Mouse (Mus musculus) CH12.LX (cell line): ENCODE measurements around the gene Tmem189. TPM values are rescaled to one million over a fixed set of nuclear protein-coding genes. Genes with fewer than 3 reads are reported as not detected.

Experiments used
- DNase-seq: peaks from one replicate; pipeline ENCODE4 v3.0.0-alpha.2; 2013; ENCODE audit errors: extremely low read depth
- H3K27ac ChIP-seq: 2 replicates; pipeline ENCODE4 v1.5.1; 2012; ENCODE audit warnings: low read depth, mild to moderate bottlenecking, control low read depth, moderate library complexity; ENCODE audit not compliant: insufficient read depth
- H3K27me3 ChIP-seq: replicated peaks from 2 replicates; pipeline ENCODE3; 2012; ENCODE audit warnings: inconsistent platforms
- H3K36me3 ChIP-seq, 2 experiments: replicated peaks in 1 of 2; 2 replicates each; pipeline versions ENCODE3 to v1.6.1; 2012; ENCODE audit warnings: inconsistent platforms in 1 of 2, low read length in 1 of 2, mild to moderate bottlenecking in 1 of 2, mixed read lengths in 1 of 2, moderate library complexity in 1 of 2; ENCODE audit not compliant: control insufficient read depth in 1 of 2, insufficient read depth in 1 of 2
- H3K4me1 ChIP-seq, 2 experiments: 2 replicates each; pipeline ENCODE4 v1.6.1; 2012; ENCODE audit warnings: inconsistent platforms in 1 of 2, moderate library complexity in 1 of 2; ENCODE audit not compliant: insufficient read depth in 2 of 2, control insufficient read depth in 1 of 2
- H3K4me2 ChIP-seq: 2 replicates; pipeline ENCODE4 v1.6.1; 2012; ENCODE audit warnings: low read depth, mild to moderate bottlenecking, control low read depth; ENCODE audit not compliant: poor library complexity, insufficient read depth, severe bottlenecking
- H3K4me3 ChIP-seq, 3 experiments: fragments of 150-350 bp in 1 of 3; sonication (generic) in 1 of 3; replicated peaks in 1 of 3; 2 replicates each; pipeline versions ENCODE3 to v1.5.1; 2011 to 2012; ENCODE audit warnings: low read depth in 2 of 3, low read length in 2 of 3, mild to moderate bottlenecking in 2 of 3, moderate library complexity in 2 of 3, control low read depth in 1 of 3, improper control_type of control experiment in 1 of 3, inconsistent platforms in 1 of 3, mixed read lengths in 1 of 3; ENCODE audit not compliant: poor library complexity in 1 of 3
- H3K79me2 ChIP-seq: replicated peaks from 2 replicates; pipeline ENCODE4 v1.6.1; 2012; ENCODE audit warnings: mild to moderate bottlenecking, moderate library complexity; ENCODE audit not compliant: control insufficient read depth, poor library complexity, insufficient read depth, severe bottlenecking; ENCODE audit errors: extremely low read depth
- H3K9ac ChIP-seq: 2 replicates; pipeline ENCODE4 v1.6.1; 2012; ENCODE audit warnings: low read depth, mild to moderate bottlenecking, control low read depth, moderate library complexity; ENCODE audit not compliant: insufficient read depth
- H3K9me3 ChIP-seq: replicated peaks from 2 replicates; pipeline ENCODE3; 2012; ENCODE audit warnings: low read length, inconsistent platforms, mixed read lengths
- BHLHE40 ChIP-seq: IDR thresholded peaks from 2 replicates; pipeline ENCODE4 v1.6.1; 2011; ENCODE audit warnings: mild to moderate bottlenecking, low read depth, low read length, improper control_type of control experiment
- CHD1 ChIP-seq: IDR thresholded peaks from 2 replicates; pipeline ENCODE4 v1.6.1; 2012; ENCODE audit warnings: low read depth, low read length, improper control_type of control experiment, inconsistent platforms
- ELF1 ChIP-seq: IDR thresholded peaks from 2 replicates; pipeline ENCODE4 v1.6.1; 2014; ENCODE audit warnings: low read depth, mild to moderate bottlenecking, inconsistent platforms, low read length, improper control_type of control experiment
- EP300 ChIP-seq: IDR thresholded peaks from 2 replicates; pipeline ENCODE4 v1.6.1; 2011; ENCODE audit warnings: low read length, improper control_type of control experiment
- ETS1 ChIP-seq: conservative IDR thresholded peaks from 2 replicates; pipeline ENCODE4 v1.6.1; 2012; ENCODE audit warnings: low read depth, mild to moderate bottlenecking, inconsistent platforms, low read length, improper control_type of control experiment, moderate library complexity
- GABPA ChIP-seq: IDR thresholded peaks from 2 replicates; pipeline ENCODE4 v1.6.1; 2012; ENCODE audit warnings: low read depth, low read length, improper control_type of control experiment, inconsistent platforms; ENCODE audit not compliant: insufficient replicate concordance
- HCFC1 ChIP-seq: IDR thresholded peaks from 2 replicates; pipeline ENCODE4 v1.6.1; 2012; ENCODE audit warnings: low read depth, mild to moderate bottlenecking, inconsistent platforms, low read length, improper control_type of control experiment
- IRF4 ChIP-seq: IDR thresholded peaks from 2 replicates; pipeline ENCODE4 v1.6.1; 2014; ENCODE audit warnings: low read depth, mild to moderate bottlenecking, inconsistent platforms, low read length, improper control_type of control experiment
- JUN ChIP-seq: IDR thresholded peaks from 2 replicates; pipeline ENCODE4 v1.6.1; 2011; ENCODE audit warnings: low read depth, mild to moderate bottlenecking, low read length, improper control_type of control experiment, moderate library complexity; ENCODE audit not compliant: insufficient read depth
- JUND ChIP-seq: conservative IDR thresholded peaks from 2 replicates; pipeline ENCODE4 v1.6.1; 2011; ENCODE audit warnings: low read depth, low read length, improper control_type of control experiment
- MAFK ChIP-seq: IDR thresholded peaks from 2 replicates; pipeline ENCODE4 v1.6.1; 2011; ENCODE audit warnings: low read length, improper control_type of control experiment; ENCODE audit not compliant: insufficient replicate concordance
- NELFE ChIP-seq: IDR thresholded peaks from 2 replicates; pipeline ENCODE4 v1.6.1; 2011; ENCODE audit warnings: low read depth, low read length, improper control_type of control experiment
- NRF1 ChIP-seq: IDR thresholded peaks from 2 replicates; pipeline ENCODE4 v1.6.1; 2014; ENCODE audit warnings: low read depth, mild to moderate bottlenecking, inconsistent platforms, low read length, improper control_type of control experiment, moderate library complexity
- POLR2A ChIP-seq: IDR thresholded peaks from 2 replicates; pipeline ENCODE4 v1.6.1; 2011; ENCODE audit warnings: low read depth, mild to moderate bottlenecking, improper control_type of control experiment, low read length
- POLR2AphosphoS2 ChIP-seq: IDR thresholded peaks from 2 replicates; pipeline ENCODE4 v1.6.1; 2011; ENCODE audit warnings: low read depth, low read length, improper control_type of control experiment
- RAD21 ChIP-seq: IDR thresholded peaks from 2 replicates; pipeline ENCODE4 v1.6.1; 2011; ENCODE audit warnings: low read depth, mild to moderate bottlenecking, low read length, improper control_type of control experiment, moderate library complexity
- RCOR1 ChIP-seq: conservative IDR thresholded peaks from 2 replicates; pipeline ENCODE4 v1.6.1; 2012; ENCODE audit warnings: low read depth, mild to moderate bottlenecking, inconsistent platforms, low read length, improper control_type of control experiment
- SIN3A ChIP-seq: IDR thresholded peaks from 2 replicates; pipeline ENCODE4 v1.6.1; 2012; ENCODE audit warnings: low read length, improper control_type of control experiment, inconsistent platforms
- TBP ChIP-seq: conservative IDR thresholded peaks from 2 replicates; pipeline ENCODE4 v1.6.1; 2011; ENCODE audit warnings: low read depth, low read length, improper control_type of control experiment
- TCF12 ChIP-seq: IDR thresholded peaks from 2 replicates; pipeline ENCODE4 v1.6.1; 2014; ENCODE audit warnings: low read depth, mild to moderate bottlenecking, inconsistent platforms, low read length, improper control_type of control experiment
- ZC3H11A ChIP-seq: IDR thresholded peaks from 2 replicates; pipeline ENCODE4 v1.6.1; 2012; ENCODE audit warnings: low read depth, mild to moderate bottlenecking, inconsistent platforms, low read length, improper control_type of control experiment
- ZKSCAN1 ChIP-seq: IDR thresholded peaks from 2 replicates; pipeline ENCODE4 v1.6.1; 2012; ENCODE audit warnings: low read depth, inconsistent platforms, low read length, improper control_type of control experiment, borderline replicate concordance
- dilution Hi-C: fragments of 300-500 bp; cut with MboI; formaldehyde crosslinking; loops from 2 replicates; pipeline ENCODE4 v1.14.3; 2020; ENCODE audit warnings: low sequenced_read_pairs; ENCODE audit not compliant: extremely low pct_unique_long_range_greater_than_20kb, extremely low pct_ligation_motif_present
- in situ Hi-C: fragments of 300-500 bp; cut with MboI; formaldehyde crosslinking; loops from 3 replicates; pipeline ENCODE4 v1.14.3; 2019; ENCODE audit warnings: low sequenced_read_pairs, low pct_ligation_motif_present, low pct_unique_long_range_greater_than_20kb, mixed read lengths
- polyA plus RNA-seq: library from polyadenylated mRNA; unstranded; fragments of >175 nt; gene quantifications from 2 replicates; pipeline ENCODE4 v1.2.1, GENCODE M21; 2012; ENCODE audit warnings: low read depth; ENCODE audit not compliant: insufficient read length
- total RNA-seq, 2 experiments: library from RNA; depleted of rRNA; stranded (reverse); fragments of 300-350 nt in 1 of 2; fragments of >200 nt in 1 of 2; gene quantifications; 2 replicates each; pipeline ENCODE4 v1.2.3; 2012 to 2014

Tmem189 gene
- total and polyA plus RNA-seq, 3 experiments: 27.9 to 30.9 (median 29.5) TPM

- H3K9ac ChIP-seq: no peak overlapping the region
- no peaks in the 10 kb centered on the region for H3K79me2 ChIP-seq
- TF ChIP-seq EP300 (no peak), SIN3A (no peak), POLR2A (no peak), POLR2AphosphoS2 (no peak), TCF12 (no peak), NRF1 (no peak), HCFC1 (no peak), JUN (no peak), RCOR1 (no peak), BHLHE40 (no peak), GABPA (no peak), CHD1 (no peak), ZKSCAN1 (no peak), IRF4 (no peak), ETS1 (no peak), JUND (no peak), TBP (no peak), NELFE (no peak), MAFK (no peak)
- TF ChIP-seq, all 38 proteins: peak for 0
- in situ Hi-C loops (no loop called here), dilution Hi-C loops (no loop called here)
- no peaks in the 10 kb centered on the region for H3K36me3 ChIP-seq
- H3K4me1 ChIP-seq: peaks cover 9 to 11% of the 10 kb centered on the region in 2 experiments
- DNase-seq: no peak
- peaks cover 70% of the 10 kb centered on the region for H3K27me3 ChIP-seq
- no peak overlapping the region for H3K27ac ChIP-seq
- H3K4me2 ChIP-seq: no peak overlapping the region
- H3K9me3 ChIP-seq: no peaks in the 10 kb centered on the region
- H3K4me3 ChIP-seq: no peak overlapping the region
Observed at GRCm38 (mm10) chr2:167702126-167702525, 12.5 kb upstream of the Tmem189 start.

- Histone ChIP-seq H3K4me1 (peaks cover 9 to 11% of the 10 kb centered on the region in 2 experiments), H3K27me3 (peaks cover 64% of the 10 kb centered on the region), H3K9ac (no peak overlapping the region), H3K79me2 (no peaks in the 10 kb centered on the region), H3K4me2 (no peak overlapping the region), H3K36me3 (no peaks in the 10 kb centered on the region), H3K4me3 (no peak overlapping the region), H3K27ac (no peak overlapping the region), H3K9me3 (no peaks in the 10 kb centered on the region)
- dilution Hi-C loops (no loop called here), in situ Hi-C loops (no loop called here)
- DNase-seq: no peak
- TF ChIP-seq EP300: no peak
- TF ChIP-seq ZC3H11A: no peak
- no peak for TF ChIP-seq RAD21
- TF ChIP-seq ELF1: no peak
- no peak for TF ChIP-seq GABPA
Observed at GRCm38 (mm10) chr2:167701472-167701871, 11.8 kb upstream of the Tmem189 start.
